Mouse (Mus musculus) MEL (cell line): ENCODE measurements at regions not wholly inside any gene's neighbourhood (a gene's known extent, or its start where the extent isn't known, plus 50 kb on each side); places are given as distances from the start of the nearest gene placed in this dataset.
A peak's percentile ranks its signal among the peaks of the same experiment; 100 is the strongest.
"Not testable (repeated sequence)": the region's sequence is repeated elsewhere in the genome, so short reads cannot be mapped to it uniquely, and the experiment has no call there.

Experiments
- DNase-seq: peaks from one replicate; pipeline ENCODE4 v3.0.0; 2011; ENCODE audit warnings: low read depth, low spot score
- H3K27ac ChIP-seq: 2 replicates; pipeline ENCODE4 v1.5.1; 2012; ENCODE audit warnings: low read depth, mild to moderate bottlenecking, control low read depth, low read length, moderate library complexity; ENCODE audit not compliant: control insufficient read depth
- H3K27me3 ChIP-seq, 2 experiments: fragments of 150-350 bp in 1 of 2; sonication (generic) in 1 of 2; 2 replicates each; pipeline ENCODE4 v1.6.1; 2012; ENCODE audit warnings: low read length in 2 of 2, mild to moderate bottlenecking in 2 of 2, improper control_type of control experiment in 1 of 2, moderate library complexity in 1 of 2; ENCODE audit not compliant: insufficient read depth in 2 of 2, control insufficient read depth in 1 of 2
- H3K36me3 ChIP-seq, 2 experiments: 2 replicates each; pipeline ENCODE4 v1.6.1; 2012 to 2014; ENCODE audit warnings: low read length in 2 of 2, improper control_type of control experiment in 1 of 2, inconsistent platforms in 1 of 2, mild to moderate bottlenecking in 1 of 2; ENCODE audit not compliant: insufficient read depth in 2 of 2, control insufficient read depth in 1 of 2
- H3K4me1 ChIP-seq, 2 experiments: fragments of 150-350 bp in 1 of 2; sonication (generic) in 1 of 2; 2 replicates each; pipeline ENCODE4 v1.6.1; 2012; ENCODE audit warnings: low read length in 2 of 2, improper control_type of control experiment in 1 of 2, mild to moderate bottlenecking in 1 of 2; ENCODE audit not compliant: insufficient read depth in 2 of 2, control insufficient read depth in 1 of 2
- H3K4me3 ChIP-seq, 2 experiments: fragments of 150-350 bp in 1 of 2; sonication (generic) in 1 of 2; 2 replicates each; pipeline ENCODE4 v1.5.1; 2012; ENCODE audit warnings: low read depth in 2 of 2, low read length in 2 of 2, mild to moderate bottlenecking in 2 of 2, moderate library complexity in 2 of 2, control low read depth in 1 of 2, improper control_type of control experiment in 1 of 2; ENCODE audit not compliant: control insufficient read depth in 1 of 2, insufficient read depth in 1 of 2
- H3K79me2 ChIP-seq: 2 replicates; pipeline ENCODE4 v1.6.1; 2012; ENCODE audit warnings: mild to moderate bottlenecking, low read length, moderate library complexity; ENCODE audit not compliant: control insufficient read depth, poor library complexity, insufficient read depth
- H3K9ac ChIP-seq: 2 replicates; pipeline ENCODE4 v1.6.1; 2012; ENCODE audit warnings: low read depth, mild to moderate bottlenecking, control low read depth, low read length, moderate library complexity; ENCODE audit not compliant: control insufficient read depth, poor library complexity, severe bottlenecking
- H3K9me3 ChIP-seq: fragments of 150-350 bp; sonication (generic); replicated peaks from 2 replicates; pipeline ENCODE4 v1.6.1; 2012; ENCODE audit warnings: mild to moderate bottlenecking, low read length, improper control_type of control experiment, moderate library complexity; ENCODE audit not compliant: insufficient read depth
- CHD1 ChIP-seq: IDR thresholded peaks from 2 replicates; pipeline ENCODE4 v1.6.1; 2012; ENCODE audit warnings: low read depth, mild to moderate bottlenecking, inconsistent platforms, low read length, improper control_type of control experiment
- CTCF ChIP-seq, 3 experiments: IDR thresholded peaks in 2 of 3; conservative IDR thresholded peaks in 1 of 3; 2 replicates each; pipeline ENCODE4 v1.5.1; 2011 to 2012; ENCODE audit warnings: low read length in 3 of 3, low read depth in 2 of 3, mild to moderate bottlenecking in 2 of 3, improper control_type of control experiment in 1 of 3, inconsistent platforms in 1 of 3, mixed read lengths in 1 of 3, moderate library complexity in 1 of 3; ENCODE audit not compliant: control insufficient read depth in 1 of 3, insufficient read depth in 1 of 3, poor library complexity in 1 of 3, severe bottlenecking in 1 of 3
- EP300 ChIP-seq, 2 experiments: IDR thresholded peaks; 2 replicates each; pipeline ENCODE4 v1.6.1; 2011; ENCODE audit warnings: improper control_type of control experiment in 2 of 2, low read length in 2 of 2, low read depth in 1 of 2, mild to moderate bottlenecking in 1 of 2
- ETS1 ChIP-seq: IDR thresholded peaks from 2 replicates; pipeline ENCODE4 v1.6.1; 2012; ENCODE audit warnings: low read depth, mild to moderate bottlenecking, inconsistent platforms, low read length, improper control_type of control experiment, moderate library complexity
- HCFC1 ChIP-seq: IDR thresholded peaks from 2 replicates; pipeline ENCODE4 v1.6.1; 2012; ENCODE audit warnings: low read depth, mild to moderate bottlenecking, inconsistent platforms, low read length, improper control_type of control experiment, moderate library complexity
- KAT2A ChIP-seq: conservative IDR thresholded peaks from 2 replicates; pipeline ENCODE4 v1.6.1; 2012; ENCODE audit warnings: low read depth, low read length, improper control_type of control experiment, inconsistent platforms
- MAZ ChIP-seq: IDR thresholded peaks from 2 replicates; pipeline ENCODE4 v1.6.1; 2012; ENCODE audit warnings: low read depth, mild to moderate bottlenecking, inconsistent platforms, low read length, improper control_type of control experiment
- MEF2A ChIP-seq: IDR thresholded peaks from 2 replicates; pipeline ENCODE4 v1.6.1; 2014; ENCODE audit warnings: low read depth, mild to moderate bottlenecking, inconsistent platforms, low read length, improper control_type of control experiment; ENCODE audit not compliant: poor library complexity, insufficient replicate concordance, severe bottlenecking; ENCODE audit errors: extremely low read depth
- MYB ChIP-seq: IDR thresholded peaks from 2 replicates; pipeline ENCODE4 v1.6.1; 2011; ENCODE audit warnings: mild to moderate bottlenecking, low read depth, low read length, improper control_type of control experiment
- NRF1 ChIP-seq: IDR thresholded peaks from 2 replicates; pipeline ENCODE4 v1.6.1; 2014; ENCODE audit warnings: low read depth, mild to moderate bottlenecking, inconsistent platforms, low read length, improper control_type of control experiment, moderate library complexity; ENCODE audit not compliant: poor library complexity, insufficient read depth, severe bottlenecking
- POLR2A ChIP-seq, 2 experiments: IDR thresholded peaks; 2 replicates each; pipeline ENCODE4 v1.6.1; 2011 to 2012; ENCODE audit warnings: low read length in 2 of 2, mild to moderate bottlenecking in 2 of 2, control low read depth in 1 of 2, improper control_type of control experiment in 1 of 2, low read depth in 1 of 2, moderate library complexity in 1 of 2; ENCODE audit not compliant: control insufficient read depth in 1 of 2, insufficient read depth in 1 of 2, poor library complexity in 1 of 2
- POLR2AphosphoS2 ChIP-seq: IDR thresholded peaks from 2 replicates; pipeline ENCODE4 v1.6.1; 2011; ENCODE audit warnings: low read length, improper control_type of control experiment
- RAD21 ChIP-seq: IDR thresholded peaks from 2 replicates; pipeline ENCODE4 v1.6.1; 2011; ENCODE audit warnings: mild to moderate bottlenecking, low read depth, low read length, improper control_type of control experiment
- RCOR1 ChIP-seq: IDR thresholded peaks from 2 replicates; pipeline ENCODE4 v1.6.1; 2012; ENCODE audit warnings: low read depth, mild to moderate bottlenecking, inconsistent platforms, low read length, improper control_type of control experiment
- SIN3A ChIP-seq: IDR thresholded peaks from 2 replicates; pipeline ENCODE4 v1.6.1; 2012; ENCODE audit warnings: low read length, improper control_type of control experiment, inconsistent platforms
- SMC3 ChIP-seq: IDR thresholded peaks from 2 replicates; pipeline ENCODE4 v1.6.1; 2011; ENCODE audit warnings: low read depth, low read length, improper control_type of control experiment
- TAL1 ChIP-seq: IDR thresholded peaks from 2 replicates; pipeline ENCODE4 v1.6.1; 2012; ENCODE audit warnings: mild to moderate bottlenecking, inconsistent platforms, low read length, moderate library complexity, mixed read lengths
- UBTF ChIP-seq: IDR thresholded peaks from 2 replicates; pipeline ENCODE4 v1.6.1; 2012; ENCODE audit warnings: low read depth, mild to moderate bottlenecking, inconsistent platforms, low read length, improper control_type of control experiment, moderate library complexity, borderline replicate concordance; ENCODE audit not compliant: insufficient read depth

- H3K9ac ChIP-seq = no peak overlapping the region
- no peaks in the 10 kb centered on the region for H3K79me2 ChIP-seq
- H3K9me3 ChIP-seq = no peaks in the 10 kb centered on the region
- no peaks in the 10 kb centered on the region for H3K36me3 ChIP-seq
- peak; percentile 2 for DNase-seq
- H3K27ac ChIP-seq = no peak overlapping the region
- H3K4me1 ChIP-seq = no peaks in the 10 kb centered on the region
- TF ChIP-seq SMC3 (peak; percentile 33), CTCF (IDR thresholded peaks at IDR 0.05 in 2 of 3, conservative IDR thresholded peaks at IDR 0.05 in 1 of 3; ENCODE audit: control insufficient read depth in 1 of 3, insufficient read depth in 1 of 3, low read depth in 2 of 3, low read length in 3 of 3, poor library complexity in 1 of 3, severe bottlenecking in 1 of 3) (peak in 1 of 3 experiments; percentile 18; a peak in 1 of 6 replicates), RAD21 (peak; percentile 28), MEF2A (no peak)
- no peaks in the 10 kb centered on the region for H3K27me3 ChIP-seq
- no peak overlapping the region for H3K4me3 ChIP-seq
Measured at GRCm38 (mm10) chr17:58820588-58821195, 170.5 kb downstream of the Pdzph1 start.

- no peak for TF ChIP-seq RCOR1
- TF ChIP-seq CTCF (IDR thresholded peaks at IDR 0.05 in 2 of 3, conservative IDR thresholded peaks at IDR 0.05 in 1 of 3; ENCODE audit: control insufficient read depth in 1 of 3, insufficient read depth in 1 of 3, low read depth in 2 of 3, low read length in 3 of 3, poor library complexity in 1 of 3, severe bottlenecking in 1 of 3) = no peak
- no peak for TF ChIP-seq POLR2AphosphoS2
- no peak for TF ChIP-seq POLR2A (IDR thresholded peaks at IDR 0.05; ENCODE audit: control insufficient read depth in 1 of 2, insufficient read depth in 1 of 2, low read depth in 1 of 2, low read length in 2 of 2, poor library complexity in 1 of 2)
- TF ChIP-seq TAL1 = no peak
- H3K4me3 ChIP-seq = no peak overlapping the region
- no peaks in the 10 kb centered on the region for H3K27me3 ChIP-seq
- no peaks in the 10 kb centered on the region for H3K9me3 ChIP-seq
- H3K36me3 ChIP-seq = no peaks in the 10 kb centered on the region
- H3K79me2 ChIP-seq = no peaks in the 10 kb centered on the region
- no peaks in the 10 kb centered on the region for H3K4me1 ChIP-seq
- no peak for DNase-seq
- H3K27ac ChIP-seq = no peak overlapping the region
- no peak overlapping the region for H3K9ac ChIP-seq
Measured at GRCm38 (mm10) chr17:58819339-58819738, 171.8 kb downstream of the Pdzph1 start.

DNA sequence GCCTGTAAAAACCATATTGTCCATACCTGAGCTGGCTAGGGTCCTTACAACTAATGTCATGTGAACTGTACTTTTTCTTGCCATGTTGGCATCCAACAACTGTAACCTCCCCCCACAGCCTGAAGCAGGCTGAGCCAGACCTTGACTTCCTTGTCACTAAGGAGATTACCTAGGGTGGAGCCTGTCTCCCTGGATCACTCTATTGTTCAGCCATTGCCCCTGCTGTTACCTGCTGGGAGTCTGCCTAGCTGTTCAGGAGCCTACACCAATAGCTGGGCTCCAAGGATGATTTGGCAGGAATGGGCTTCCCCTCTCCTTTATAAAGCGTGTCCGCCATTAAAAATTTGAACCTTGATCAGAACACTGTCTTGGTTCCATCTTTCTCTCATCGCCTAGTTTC lies 215.7 kb downstream of the Pdzph1 start:
- not testable (repeated sequence) for H3K9ac ChIP-seq, H3K4me3 ChIP-seq, DNase-seq, H3K79me2 ChIP-seq, H3K27me3 ChIP-seq, H3K4me1 ChIP-seq, H3K27ac ChIP-seq, H3K9me3 ChIP-seq, H3K36me3 ChIP-seq

GRCm38 (mm10) chr17:58773595-58773994 lies 217.6 kb downstream of the Pdzph1 start:
- H3K4me1 ChIP-seq = no peaks in the 10 kb centered on the region
- no peak overlapping the region for H3K27ac ChIP-seq
- H3K36me3 ChIP-seq = no peaks in the 10 kb centered on the region
- no peak for DNase-seq
- no peaks in the 10 kb centered on the region for H3K79me2 ChIP-seq
- no peak overlapping the region for H3K9ac ChIP-seq
- TF ChIP-seq RAD21 = no peak
- TF ChIP-seq CTCF (IDR thresholded peaks at IDR 0.05 in 2 of 3, conservative IDR thresholded peaks at IDR 0.05 in 1 of 3; ENCODE audit: control insufficient read depth in 1 of 3, insufficient read depth in 1 of 3, low read depth in 2 of 3, low read length in 3 of 3, poor library complexity in 1 of 3, severe bottlenecking in 1 of 3) = no peak
- TF ChIP-seq SIN3A = no peak
- no peak for TF ChIP-seq POLR2AphosphoS2
- TF ChIP-seq KAT2A = no peak
- TF ChIP-seq MYB = no peak
- TF ChIP-seq NRF1 = no peak
- no peak for TF ChIP-seq ETS1
- no peak for TF ChIP-seq EP300 (IDR thresholded peaks at IDR 0.05; ENCODE audit: low read depth in 1 of 2, low read length in 2 of 2)
- no peak for TF ChIP-seq UBTF
- TF ChIP-seq CHD1 = no peak
- TF ChIP-seq HCFC1 = no peak
- no peak for TF ChIP-seq MAZ
- no peak overlapping the region for H3K4me3 ChIP-seq
- no peaks in the 10 kb centered on the region for H3K9me3 ChIP-seq
- H3K27me3 ChIP-seq = no peaks in the 10 kb centered on the region
